Mouse (Mus musculus) heart, adult 2 months (tissue): ENCODE measurements around the gene Thap12.

Source experiments
- CTCF ChIP-seq: fragments of 200-600 bp; IDR thresholded peaks from 2 replicates; pipeline ENCODE4 v1.8.1; 2022; ENCODE audit warnings: antibody characterized with exemption, mild to moderate bottlenecking, moderate library complexity
- EP300 ChIP-seq: fragments of 200-500 bp; IDR thresholded peaks from 2 replicates; pipeline ENCODE4 v1.6.1; 2011; ENCODE audit warnings: low read depth, low read length, control low read depth; ENCODE audit not compliant: insufficient read depth
- POLR2A ChIP-seq: fragments of 200-500 bp; IDR thresholded peaks from 2 replicates; pipeline ENCODE4 v1.6.1; 2011; ENCODE audit warnings: mild to moderate bottlenecking, low read depth, low read length, control low read depth; ENCODE audit not compliant: insufficient read depth

- no peak for TF ChIP-seq CTCF
- TF ChIP-seq POLR2A: no peak
- no peak for TF ChIP-seq EP300
These were observed 32.1 kb upstream of the Thap12 start for GRCm38 (mm10) chr7:98670831-98671230.
